ENCODE assay signal across 8 mouse cellular contexts in genomic region chr13:67172991-67173722, GRCm38 (mm10). TPM values are rescaled to one million over a fixed set of nuclear protein-coding genes. Genes with fewer than 3 reads are reported as not detected.
A peak's percentile ranks its signal among the peaks of the same experiment; 100 is the strongest.
DNase-seq lines count a peak whose midpoint lies in the region; ATAC-seq and TF ChIP-seq lines count a peak whose summit lies in the region.
"Not testable (repeated sequence)": the region's sequence is repeated elsewhere in the genome, so short reads cannot be mapped to it uniquely, and the experiment has no call there.

Rsl1 (plus strand) TSS chr13:67173182.

- H3ac ChIP-seq in C2C12 (ENCODE audit: control insufficient read depth, insufficient read length, low read depth), result peak within 1 kb of the TSS; percentile 12
- H3ac ChIP-seq in myocyte (ENCODE audit: control insufficient read depth, insufficient read length), result not testable (repeated sequence)

- TF ChIP-seq CTCF in C2C12 (IDR thresholded peaks at IDR 0.05; ENCODE audit: control insufficient read depth, insufficient read depth, insufficient read length), result not testable (repeated sequence)

- not testable (repeated sequence) for H3K79me2 ChIP-seq in C2C12 (ENCODE audit: control insufficient read depth, insufficient read depth); myocyte (ENCODE audit: control insufficient read depth, insufficient read depth)

- H3K9ac ChIP-seq in heart, embryonic 13.5 days, result peak within 1 kb of the TSS; percentile 86
- H3K9ac ChIP-seq in liver, embryonic 11.5 days (ENCODE audit: low read depth, low read length), result peak within 1 kb of the TSS; percentile 62

- H3K27me3 ChIP-seq in C2C12 (ENCODE audit: control insufficient read depth, insufficient read depth, insufficient read length); heart, embryonic 13.5 days (replicated peaks); liver, embryonic 11.5 days (replicated peaks; ENCODE audit: control insufficient read depth, insufficient read depth, low read length); myocyte (ENCODE audit: control insufficient read depth, insufficient read depth, insufficient read length): not testable (repeated sequence)

- WGBS in heart, embryonic 13.5 days, result under 1% methylated on average over 17 of the region's 17 CpGs
- WGBS in liver, embryonic 11.5 days, result under 1% methylated on average over 17 of the region's 17 CpGs

- H3K9me3 ChIP-seq in heart, embryonic 13.5 days; liver, embryonic 11.5 days (ENCODE audit: control insufficient read depth, low read length): not testable (repeated sequence)

- H3K36me3 ChIP-seq in C2C12 (ENCODE audit: control insufficient read depth, insufficient read depth); liver, embryonic 11.5 days (ENCODE audit: control insufficient read depth, insufficient read depth, low read length); myocyte (ENCODE audit: control insufficient read depth, insufficient read depth): not testable (repeated sequence)
- H3K36me3 ChIP-seq in heart, embryonic 13.5 days, result peaks cover 12% of the 10 kb centered on the region

- H3K4me3 ChIP-seq in C2C12 (ENCODE audit: insufficient read depth, poor library complexity, severe bottlenecking) (peak within 1 kb of the TSS; percentile 6), myocyte (peak within 1 kb of the TSS; percentile 20)
- H3K4me3 ChIP-seq in heart, embryonic 13.5 days, result peak within 1 kb of the TSS; percentile 62
- H3K4me3 ChIP-seq in liver, embryonic 11.5 days (ENCODE audit: low read depth, low read length), result peak within 1 kb of the TSS; percentile 63

- H3K4me1 ChIP-seq in heart, embryonic 13.5 days; liver, embryonic 11.5 days (replicated peaks; ENCODE audit: control insufficient read depth, insufficient read depth, low read length): not testable (repeated sequence)

- H3K27ac ChIP-seq in heart, embryonic 13.5 days (replicated peaks), result peak within 1 kb of the TSS; percentile 44; the same call in 1 of the 2 replicates
- not testable (repeated sequence) for H3K27ac ChIP-seq in liver, embryonic 11.5 days (ENCODE audit: low read depth, low read length)

- ATAC-seq in heart, embryonic 13.5 days (ENCODE audit: extremely low read depth, insufficient number of reproducible peaks, low FRiP score, low TSS enrichment), result peak; percentile 79
- ATAC-seq in liver, embryonic 11.5 days (replicated peaks; ENCODE audit: low FRiP score), result peak; percentile 95

- DNase-seq in brain, embryonic 18.5 days (ENCODE audit: low read depth, low spot score), result peak; percentile 28
- peak; percentile 46 for DNase-seq in fibroblast of lung, adult 2 months (ENCODE audit: low read depth)
- DNase-seq in kidney, postnatal 10 days, result peak; percentile 85
- DNase-seq in liver, embryonic 11.5 days (ENCODE audit: low spot score), result peak; percentile 74
- peak; percentile 57 to 69 for DNase-seq in spleen, postnatal 4 days (ENCODE audit: low spot score in 2 of 2)

- peak within 1 kb of the TSS; percentile 70 for H3K4me2 ChIP-seq in heart, embryonic 13.5 days
- H3K4me2 ChIP-seq in liver, embryonic 11.5 days, result peak within 1 kb of the TSS; percentile 65
- H3K4me2 ChIP-seq in myocyte (ENCODE audit: low read depth), result peak within 1 kb of the TSS; percentile 70

- not testable (repeated sequence) for H3K79me3 ChIP-seq in C2C12 (ENCODE audit: low read depth)

- not testable (repeated sequence) for TF ChIP-seq POLR2A in myocyte (IDR thresholded peaks at IDR 0.05; ENCODE audit: insufficient read length, low read depth)

RNA-seq across cellular contexts. Expression of gene Rsl1, which starts in this region (rescaled TPM):
- polyA plus RNA-seq in C2C12 (2012; fragmentation: generic; extraction: Trizol) (0.66 TPM), myocyte (2012; fragmentation: generic; extraction: Trizol) (0.41 TPM)
- 4.6 and 6.1 TPM in 2 replicates for polyA plus RNA-seq in heart, embryonic 13.5 days (2015; fragmentation: Nextera tagmentation; extraction: Ambion mirVana)
- polyA plus RNA-seq in liver, embryonic 11.5 days (2014; fragmentation: Nextera tagmentation; extraction: Ambion mirVana), result 2.3 and 2.7 TPM in 2 replicates

Comparison
In these comparisons a context has a peak if more than half of its experiments do, and no peak if none do; other contexts are left out.
1. H3K4me3 ChIP-seq: peak in every context shown above with its lines; median percentile 63 in liver, embryonic 11.5 days; 62 in heart, embryonic 13.5 days; 20 in myocyte; 6 in C2C12.
2. DNase-seq: peak in every context shown above with its lines; median percentile 85 in kidney, postnatal 10 days; 74 in liver, embryonic 11.5 days; 63 in spleen, postnatal 4 days; 46 in fibroblast of lung, adult 2 months; 28 in brain, embryonic 18.5 days.